Mouse (Mus musculus) E14TG2a.4 (cell line): Measurements from ENCODE around the gene Dera.
A peak's percentile ranks its signal among the peaks of the same experiment; 100 is the strongest.

ENCODE experiments used
- CTCF ChIP-seq: conservative IDR thresholded peaks from 2 replicates; pipeline ENCODE4 v1.5.1; 2014; ENCODE audit warnings: low read length
- NANOG ChIP-seq: IDR thresholded peaks from 2 replicates; pipeline ENCODE4 v1.6.1; 2014; ENCODE audit warnings: borderline replicate concordance, low read length, mixed read lengths

- TF ChIP-seq CTCF: peak; percentile 54
- no peak for TF ChIP-seq NANOG
These were observed 117.8 kb downstream of the Dera start for GRCm38 (mm10) chr6:137872055-137872735.
